ENCODE assay signal across 11 mouse cellular contexts in the genomic region with DNA sequence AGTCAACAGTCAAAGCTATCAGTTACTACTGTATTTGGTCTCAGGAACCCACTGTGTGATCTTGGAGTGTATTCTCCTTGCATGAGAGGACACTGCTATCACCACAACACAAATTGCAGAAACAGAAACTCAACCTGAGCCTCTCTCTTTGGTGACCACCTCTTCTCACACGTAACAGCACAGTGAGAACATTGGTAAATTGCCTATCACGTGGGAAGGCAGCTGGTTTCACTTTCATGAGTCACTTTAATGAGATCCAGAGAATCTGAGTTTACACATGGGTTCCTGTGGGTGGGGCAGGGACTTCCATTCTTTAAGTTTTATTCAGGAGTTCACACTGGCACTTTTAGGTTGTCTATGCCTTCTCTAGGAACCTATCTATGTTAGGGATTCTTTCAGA. TPM values are rescaled to one million over a fixed set of nuclear protein-coding genes. Genes with fewer than 3 reads are reported as not detected.
DNase-seq lines count a peak whose midpoint lies in the region; ATAC-seq and TF ChIP-seq lines count a peak whose summit lies in the region.
"Had no signal": no experiment of that assay in that cellular context is flagged by ENCODE, and none has a peak within 500 bp of the region (broad histone marks: within the 10 kb centered on the region; RNA-seq: fewer than 3 reads in every experiment).

No protein-coding gene starts in this region.

- no peaks in the 10 kb centered on the region for H3K27me3 ChIP-seq in kidney, adult 2 months (replicated peaks; ENCODE audit: control insufficient read depth, insufficient read depth, low read length)
- no peaks in the 10 kb centered on the region for H3K27me3 ChIP-seq in spleen, adult 2 months (ENCODE audit: control insufficient read depth, insufficient read depth, low read length)
- H3K27me3 ChIP-seq: forebrain, embryonic 15.5 days; hindbrain, embryonic 12.5 days had no signal

- TF ChIP-seq CTCF in kidney, adult 2 months (conservative IDR thresholded peaks at IDR 0.05; ENCODE audit: insufficient read depth, insufficient read length, low read depth, low read length) = no peak
- no peak for TF ChIP-seq CTCF in spleen, adult 2 months (IDR thresholded peaks at IDR 0.05; ENCODE audit: extremely low read depth, insufficient read depth, insufficient read length, insufficient replicate concordance)

- H3K4me3 ChIP-seq in kidney, adult 2 months (ENCODE audit: insufficient read depth, low read depth, low read length) = no peak overlapping the region
- H3K4me3 ChIP-seq in spleen, adult 2 months (ENCODE audit: extremely low read depth, insufficient read depth, insufficient read length) = no peak overlapping the region
- H3K4me3 ChIP-seq: forebrain, embryonic 15.5 days; hindbrain, embryonic 12.5 days had no signal

- DNase-seq in kidney, adult 2 months = peak; percentile 52
- DNase-seq in kidney, postnatal 4 days = no peak
- peak; percentile 32 for DNase-seq in adipocyte (ENCODE audit: low spot score)
- peak; percentile 19 for DNase-seq in kidney, postnatal 10 days
- peak; percentile 51 to 61 for DNase-seq in spleen, adult 2 months (ENCODE audit: low read depth in 1 of 2, low spot score in 2 of 2)
- no peak for DNase-seq in right cerebral cortex, adult 18-20 months
- no peak for DNase-seq in heart, adult 8-10 months (ENCODE audit: low spot score)
- DNase-seq: lung, embryonic 14.5 days had no signal

- 19% methylated on average over 2 of the region's 2 CpGs for WGBS in kidney, adult 2 months
- WGBS in spleen, adult 2 months = 1% methylated on average over 2 of the region's 2 CpGs

- no peaks in the 10 kb centered on the region for H3K36me3 ChIP-seq in kidney, adult 2 months (ENCODE audit: control insufficient read depth, insufficient read depth, low read length)
- no peaks in the 10 kb centered on the region for H3K36me3 ChIP-seq in spleen, adult 2 months (ENCODE audit: control insufficient read depth, insufficient read depth, low read length)
- H3K36me3 ChIP-seq: forebrain, embryonic 15.5 days; hindbrain, embryonic 12.5 days had no signal

- TF ChIP-seq POLR2A in kidney, adult 2 months (IDR thresholded peaks at IDR 0.05; ENCODE audit: low read depth, low read length) = no peak
- no peak for TF ChIP-seq POLR2A in spleen, adult 2 months (IDR thresholded peaks at IDR 0.05; ENCODE audit: low read depth, low read length)

- peaks cover 13% of the 10 kb centered on the region for H3K4me1 ChIP-seq in kidney, adult 2 months (ENCODE audit: control insufficient read depth, insufficient read depth, low read length)
- peaks cover 3% of the 10 kb centered on the region; the same call in 1 of the 2 replicates for H3K4me1 ChIP-seq in spleen, adult 2 months (ENCODE audit: control insufficient read depth, insufficient read depth, insufficient read length)
- H3K4me1 ChIP-seq: forebrain, embryonic 15.5 days; hindbrain, embryonic 12.5 days had no signal

- ATAC-seq in erythroblast, adult 5-6 weeks (replicated peaks; ENCODE audit: low FRiP score, poor library complexity, severe bottlenecking) = no peak
- ATAC-seq: forebrain, embryonic 15.5 days had no signal

- H3K27ac ChIP-seq in kidney, adult 2 months (ENCODE audit: insufficient read depth, low read depth, low read length) = peak overlapping the region; percentile 94
- no peak overlapping the region for H3K27ac ChIP-seq in spleen, adult 2 months (ENCODE audit: insufficient read depth, low read length)
- H3K27ac ChIP-seq: forebrain, embryonic 15.5 days; hindbrain, embryonic 12.5 days had no signal

RNA-seq across cellular contexts. Expression of a gene that starts 27.4 kb away (rescaled TPM):
- polyA plus RNA-seq in kidney, adult 2 months (2012; rRNA removed) = 45.3 and 48.1 TPM in 2 replicates
- polyA plus RNA-seq in spleen, adult 2 months (2012; rRNA removed) = 1.5 and 1.8 TPM in 2 replicates
- total RNA-seq in erythroblast, adult 5-6 weeks (2015; ENCODE audit: low replicate concordance) = not detected in 2 replicates
- total RNA-seq in erythroblast, adult 5-6 weeks (2017; ENCODE audit: low replicate concordance) = 1.0 TPM in 1 of 2 replicates, not detected in the other
- 1,000 to 10,000 TPM; 1,741 to 2,078 (median 1,948) TPM for total RNA-seq in heart, adult 8-10 months (2022)

Comparison
In these comparisons a context has a peak if more than half of its experiments do, and no peak if none do; other contexts are left out.
1. DNase-seq: peak in kidney, adult 2 months (single experiment), adipocyte (single experiment), kidney, postnatal 10 days (single experiment) and spleen, adult 2 months (2 of 2); none in kidney, postnatal 4 days (0 of 2), right cerebral cortex, adult 18-20 months (single experiment) and heart, adult 8-10 months (single experiment).
2. RNA of a gene that starts 27.4 kb away (total RNA-seq): 1,741 to 2,078 TPM in heart, adult 8-10 months; 1.0 TPM in erythroblast, adult 5-6 weeks; every median in the first group is over 100 times any median in the second.